Comparison of ENCODE assay signal across 24 mouse cellular contexts in genomic region chr1:38605426-38605825, GRCm38 (mm10). TPM values are rescaled to one million over a fixed set of nuclear protein-coding genes. Genes with fewer than 3 reads are reported as not detected.
DNase-seq lines count a peak whose midpoint lies in the region; ATAC-seq and TF ChIP-seq lines count a peak whose summit lies in the region.
"Had no signal": no experiment of that assay in that cellular context is flagged by ENCODE, and none has a peak within 500 bp of the region (broad histone marks: within the 10 kb centered on the region; RNA-seq: fewer than 3 reads in every experiment).

No protein-coding gene starts in this region.

- no peak overlapping the region for H3K9ac ChIP-seq in heart, embryonic 16.5 days (ENCODE audit: low read length)
- no peak overlapping the region for H3K9ac ChIP-seq in liver, adult 2 months (ENCODE audit: low read depth, low read length)
- H3K9ac ChIP-seq in midbrain, embryonic 11.5 days (ENCODE audit: low read length), result no peak overlapping the region
- no peak overlapping the region for H3K9ac ChIP-seq in midbrain, embryonic 13.5 days (replicated peaks)
- no peak overlapping the region for H3K9ac ChIP-seq in MEL (ENCODE audit: control insufficient read depth, low read depth, low read length, poor library complexity, severe bottlenecking)
- H3K9ac ChIP-seq: embryonic facial prominence, embryonic 13.5 days; forebrain, embryonic 15.5 days; hindbrain, embryonic 13.5 days; liver, embryonic 15.5 days had no signal

- no peaks in the 10 kb centered on the region for H3K27me3 ChIP-seq in heart, embryonic 16.5 days (ENCODE audit: control insufficient read depth, insufficient read depth, low read length)
- H3K27me3 ChIP-seq in liver, adult 2 months (ENCODE audit: control insufficient read depth, insufficient read depth, low read length), result no peaks in the 10 kb centered on the region
- H3K27me3 ChIP-seq in midbrain, embryonic 11.5 days (ENCODE audit: control insufficient read depth, insufficient read depth, low read length), result no peaks in the 10 kb centered on the region
- H3K27me3 ChIP-seq in midbrain, embryonic 13.5 days, result no peaks in the 10 kb centered on the region
- no peaks in the 10 kb centered on the region for H3K27me3 ChIP-seq in MEL (ENCODE audit: control insufficient read depth in 1 of 2, insufficient read depth in 2 of 2, low read length in 2 of 2)
- H3K27me3 ChIP-seq: embryonic facial prominence, embryonic 13.5 days; forebrain, embryonic 15.5 days; hindbrain, embryonic 13.5 days; liver, embryonic 15.5 days had no signal

- H3K9me3 ChIP-seq in heart, embryonic 16.5 days (replicated peaks; ENCODE audit: control insufficient read depth, low read length), result no peaks in the 10 kb centered on the region
- H3K9me3 ChIP-seq in midbrain, embryonic 11.5 days (ENCODE audit: control insufficient read depth, low read length), result no peaks in the 10 kb centered on the region
- H3K9me3 ChIP-seq in midbrain, embryonic 13.5 days, result no peaks in the 10 kb centered on the region
- no peaks in the 10 kb centered on the region for H3K9me3 ChIP-seq in MEL (replicated peaks; ENCODE audit: insufficient read depth, low read length)
- H3K9me3 ChIP-seq: embryonic facial prominence, embryonic 13.5 days; forebrain, embryonic 10.5 days; forebrain, embryonic 15.5 days; hindbrain, embryonic 13.5 days; liver, embryonic 15.5 days; megakaryocyte, embryonic 14.5 days had no signal

- H3K4me3 ChIP-seq in heart, embryonic 16.5 days (ENCODE audit: low read length), result no peak overlapping the region
- no peak overlapping the region for H3K4me3 ChIP-seq in liver, adult 2 months (ENCODE audit: insufficient read depth, low read depth, low read length)
- H3K4me3 ChIP-seq in midbrain, embryonic 11.5 days (ENCODE audit: low read depth, low read length), result no peak overlapping the region
- H3K4me3 ChIP-seq in midbrain, embryonic 13.5 days (replicated peaks), result no peak overlapping the region
- no peak overlapping the region for H3K4me3 ChIP-seq in MEL (ENCODE audit: control insufficient read depth in 1 of 2, insufficient read depth in 1 of 2, low read depth in 2 of 2, low read length in 2 of 2)
- H3K4me3 ChIP-seq: embryonic facial prominence, embryonic 13.5 days; forebrain, embryonic 10.5 days; forebrain, embryonic 15.5 days; hindbrain, embryonic 13.5 days; liver, embryonic 15.5 days; megakaryocyte, embryonic 14.5 days had no signal

- TF ChIP-seq RAD21 in MEL (IDR thresholded peaks at IDR 0.05; ENCODE audit: low read depth, low read length), result peak; percentile 8

- 0 out of 2 replicates have a peak, but pooled peaks have one; percentile 6 for ATAC-seq in heart, embryonic 16.5 days (replicated peaks; ENCODE audit: extremely low read depth, insufficient read depth, low FRiP score)
- no peak for ATAC-seq in midbrain, embryonic 11.5 days (ENCODE audit: low FRiP score)
- no peak for ATAC-seq in midbrain, embryonic 13.5 days
- ATAC-seq: CD4-positive, CD25-positive, alpha-beta regulatory T cell, adult 4 months; forebrain, embryonic 15.5 days had no signal

- 0 out of 2 replicates have a peak, but pooled peaks have one; percentile 8 for TF ChIP-seq CTCF in liver, adult 2 months (IDR thresholded peaks at IDR 0.05; ENCODE audit: low read depth, low read length)
- TF ChIP-seq CTCF in MEL (IDR thresholded peaks at IDR 0.05 in 2 of 3, conservative IDR thresholded peaks at IDR 0.05 in 1 of 3; ENCODE audit: control insufficient read depth in 1 of 3, insufficient read depth in 1 of 3, low read depth in 2 of 3, low read length in 3 of 3, poor library complexity in 1 of 3, severe bottlenecking in 1 of 3), result peak in 2 of 3 experiments; percentile 32 to 39; a peak in 3 of 6 replicates

- no peak for TF ChIP-seq EP300 in MEL (IDR thresholded peaks at IDR 0.05; ENCODE audit: low read depth in 1 of 2, low read length in 2 of 2)

- no peaks in the 10 kb centered on the region for H3K36me3 ChIP-seq in heart, embryonic 16.5 days (ENCODE audit: control insufficient read depth, insufficient read depth)
- no peaks in the 10 kb centered on the region for H3K36me3 ChIP-seq in liver, adult 2 months (ENCODE audit: control insufficient read depth, insufficient read depth, low read length)
- no peaks in the 10 kb centered on the region for H3K36me3 ChIP-seq in midbrain, embryonic 11.5 days (ENCODE audit: control insufficient read depth, insufficient read depth, low read length)
- H3K36me3 ChIP-seq in midbrain, embryonic 13.5 days, result no peaks in the 10 kb centered on the region
- peaks cover 0 to 3% of the 10 kb centered on the region in 2 experiments; a peak in 2 of 4 replicates for H3K36me3 ChIP-seq in MEL (ENCODE audit: control insufficient read depth in 1 of 2, insufficient read depth in 2 of 2, low read length in 2 of 2)
- H3K36me3 ChIP-seq: forebrain, embryonic 10.5 days; forebrain, embryonic 15.5 days; hindbrain, embryonic 13.5 days; liver, embryonic 15.5 days had no signal

- TF ChIP-seq POLR2A in liver, adult 2 months (IDR thresholded peaks at IDR 0.05; ENCODE audit: extremely low read depth, insufficient read depth, low read length), result no peak
- TF ChIP-seq POLR2A in MEL (IDR thresholded peaks at IDR 0.05; ENCODE audit: control insufficient read depth in 1 of 2, insufficient read depth in 1 of 2, low read depth in 1 of 2, low read length in 2 of 2, poor library complexity in 1 of 2), result no peak

- no peak overlapping the region for H3K27ac ChIP-seq in heart, embryonic 16.5 days (ENCODE audit: low read length)
- H3K27ac ChIP-seq in liver, adult 2 months (replicated peaks; ENCODE audit: insufficient read depth, low read depth, low read length), result no peak overlapping the region
- H3K27ac ChIP-seq in midbrain, embryonic 11.5 days (ENCODE audit: low read depth, low read length), result no peak overlapping the region
- H3K27ac ChIP-seq in midbrain, embryonic 13.5 days, result no peak overlapping the region
- no peak overlapping the region for H3K27ac ChIP-seq in MEL (ENCODE audit: control insufficient read depth, low read depth, low read length)
- H3K27ac ChIP-seq: forebrain, embryonic 10.5 days; forebrain, embryonic 15.5 days; liver, embryonic 15.5 days had no signal

- 85% methylated on average over 4 of the region's 4 CpGs for WGBS in heart, embryonic 16.5 days
- WGBS in liver, adult 2 months, result 83% methylated on average over 4 of the region's 4 CpGs
- 75% methylated on average over 4 of the region's 4 CpGs for WGBS in midbrain, embryonic 11.5 days
- WGBS in midbrain, embryonic 13.5 days, result 79% methylated on average over 4 of the region's 4 CpGs

- peaks cover 5% of the 10 kb centered on the region; the same call in 1 of the 2 replicates for H3K4me1 ChIP-seq in heart, embryonic 16.5 days (ENCODE audit: control insufficient read depth, insufficient read depth, low read length)
- no peaks in the 10 kb centered on the region for H3K4me1 ChIP-seq in liver, adult 2 months (ENCODE audit: control insufficient read depth, insufficient read depth, low read length)
- peaks cover 9% of the 10 kb centered on the region for H3K4me1 ChIP-seq in midbrain, embryonic 11.5 days (ENCODE audit: control insufficient read depth, insufficient read depth, low read length)
- peaks cover 26% of the 10 kb centered on the region for H3K4me1 ChIP-seq in midbrain, embryonic 13.5 days (replicated peaks)
- H3K4me1 ChIP-seq in MEL (ENCODE audit: control insufficient read depth in 1 of 2, insufficient read depth in 2 of 2, low read length in 2 of 2), result no peaks in the 10 kb centered on the region
- H3K4me1 ChIP-seq: liver, embryonic 15.5 days had no signal

- H3K79me2 ChIP-seq in liver, adult 2 months (ENCODE audit: control insufficient read depth, insufficient read depth, low read length), result no peaks in the 10 kb centered on the region
- no peaks in the 10 kb centered on the region; the same call in 1 of the 2 replicates for H3K79me2 ChIP-seq in MEL (ENCODE audit: control insufficient read depth, insufficient read depth, low read length, poor library complexity)

- no peak overlapping the region for H3K4me2 ChIP-seq in heart, embryonic 16.5 days (ENCODE audit: low read depth, low read length)
- no peak overlapping the region for H3K4me2 ChIP-seq in midbrain, embryonic 11.5 days
- H3K4me2 ChIP-seq in midbrain, embryonic 13.5 days (replicated peaks), result no peak overlapping the region
- H3K4me2 ChIP-seq: embryonic facial prominence, embryonic 13.5 days; forebrain, embryonic 15.5 days; hindbrain, embryonic 13.5 days; liver, embryonic 15.5 days had no signal

- DNase-seq in heart, adult 18-20 months, result no peak
- DNase-seq in liver, adult 2 months (ENCODE audit: extremely low read depth, low read depth, low spot score), result no peak
- no peak for DNase-seq in liver
- DNase-seq in midbrain, embryonic 11.5 days (ENCODE audit: low spot score, missing footprints), result peak; percentile 78
- DNase-seq in MEL (ENCODE audit: low read depth, low spot score), result no peak
- DNase-seq in ovary, postnatal 36 days (ENCODE audit: low spot score), result no peak
- DNase-seq: adrenal gland, postnatal 10 days; cerebellum, adult 9-10 months; heart, postnatal 36 days; kidney, adult 2 months; kidney, postnatal 4 days; right cerebral cortex, adult 18-20 months; spleen, adult 18-20 months; thymus, adult 2 months; thymus, postnatal 36 days had no signal

TF ChIP-seq in MEL, 35 proteins besides CTCF, POLR2A, EP300 and RAD21:
- TF ChIP-seq SMC3 (IDR thresholded peaks at IDR 0.05; ENCODE audit: low read depth, low read length) (peak; percentile 43), TBP (IDR thresholded peaks at IDR 0.05; ENCODE audit: low read depth, low read length) (no peak)

RNA-seq across cellular contexts. Expression of gene Aff3, which starts 59.3 kb away (rescaled TPM):
- polyA plus RNA-seq in heart, embryonic 16.5 days (2015; fragmentation: Nextera tagmentation; extraction: Ambion mirVana), result 1.7 and 2.2 TPM in 2 replicates
- 1 to 10 TPM; 1.3 to 3.2 TPM for total RNA-seq in heart, adult 18-20 months (2021)
- total RNA-seq in liver, adult 2 months (2014; rRNA removed), result 0.18 and 0.34 TPM in 2 replicates
- 0.21 and 0.28 TPM in 2 replicates for polyA plus RNA-seq in liver, adult 2 months (2012; rRNA removed)
- polyA plus RNA-seq in midbrain, embryonic 11.5 days (2014; fragmentation: Nextera tagmentation; extraction: Ambion mirVana), result 15.3 and 16.3 TPM in 2 replicates
- 10.7 and 12.7 TPM in 2 replicates for polyA plus RNA-seq in midbrain, embryonic 13.5 days (2015; fragmentation: Nextera tagmentation; extraction: Ambion mirVana)
- 25.4 TPM in 2 replicates for total RNA-seq in MEL (2012; rRNA removed)
- 10 to 100 TPM; 18.5 to 41.1 TPM for polyA plus RNA-seq in MEL (2012; ENCODE audit: insufficient read depth in 1 of 2, insufficient read length in 2 of 2, low read depth in 1 of 2, low replicate concordance in 2 of 2, missing spikeins in 1 of 2)
